Mouse (Mus musculus) testis, adult 2 months (tissue): ENCODE measurements around the gene Scg3.

Source experiments
- CTCF ChIP-seq: fragments of 200-500 bp; IDR thresholded peaks from 2 replicates; pipeline ENCODE4 v1.5.1; 2012; ENCODE audit warnings: low read depth, mild to moderate bottlenecking, inconsistent platforms, low read length, moderate library complexity; ENCODE audit not compliant: control insufficient read depth, insufficient read depth, insufficient replicate concordance
- POLR2A ChIP-seq: fragments of 200-500 bp; IDR thresholded peaks from 2 replicates; pipeline ENCODE4 v1.6.1; 2012; ENCODE audit warnings: low read depth, mild to moderate bottlenecking, inconsistent platforms, low read length, moderate library complexity; ENCODE audit not compliant: control insufficient read depth

- TF ChIP-seq CTCF = no peak
- no peak for TF ChIP-seq POLR2A
Measured at GRCm38 (mm10) chr9:75672769-75673168, 11.1 kb downstream of the Scg3 start.
